Mouse (Mus musculus) spleen, postnatal 4 days (tissue): ENCODE results near the gene Eif4a3.
"Not testable (repeated sequence)": the region's sequence is repeated elsewhere in the genome, so short reads cannot be mapped to it uniquely, and the experiment has no call there.

Experiments used
- DNase-seq, 2 experiments: peaks; one replicate each; pipeline ENCODE4 v3.0.0; 2022; ENCODE audit warnings: low spot score in 2 of 2

The Eif4a3 gene

GRCm38 (mm10) chr11:119245543-119245942 is 54.3 kb downstream of the Eif4a3 start:
- DNase-seq, result not testable (repeated sequence)

GRCm38 (mm10) chr11:119239480-119239879 is 60.4 kb downstream of the Eif4a3 start:
- DNase-seq, result no peak
